Mouse (Mus musculus) liver, embryonic 14.5 days (tissue): ENCODE results near the gene Rasa1. TPM values are rescaled to one million over a fixed set of nuclear protein-coding genes. Genes with fewer than 3 reads are reported as not detected.
A peak's percentile ranks its signal among the peaks of the same experiment; 100 is the strongest.

Source experiments
- ATAC-seq: fragments of 200-750 bp; cut with Nextera tagmentation; 2 replicates; pipeline ENCODE4 v1.8.0; 2017; ENCODE audit warnings: moderate number of reproducible peaks, mild to moderate bottlenecking, moderate library complexity; ENCODE audit not compliant: insufficient read depth
- DNase-seq, 3 experiments: peaks; one replicate each; pipeline ENCODE4 v3.0.0-alpha.2; 2012 to 2013; ENCODE audit warnings: low read depth in 3 of 3, low spot score in 3 of 3
- H3K27ac ChIP-seq: fragments of 300-500 bp; sonication (generic); 2 replicates; pipeline ENCODE4 v1.5.1; 2014; ENCODE audit warnings: moderate library complexity, mild to moderate bottlenecking, control low read depth, inconsistent platforms
- H3K27me3 ChIP-seq: fragments of 300-500 bp; sonication (generic); 2 replicates; pipeline ENCODE4 v1.6.1; 2014; ENCODE audit warnings: mild to moderate bottlenecking, low read length, moderate library complexity; ENCODE audit not compliant: control insufficient read depth, insufficient read depth
- H3K36me3 ChIP-seq: fragments of 300-500 bp; sonication (generic); replicated peaks from 2 replicates; pipeline ENCODE4 v1.6.1; 2014; ENCODE audit warnings: low read depth; ENCODE audit not compliant: control insufficient read depth, insufficient read depth
- H3K4me1 ChIP-seq, 2 experiments: fragments of 200-500 bp in 1 of 2; fragments of 300-500 bp in 1 of 2; sonication (generic) in 1 of 2; replicated peaks; 2 replicates each; pipeline ENCODE4 v1.6.1; 2012 to 2014; ENCODE audit warnings: antibody characterized with exemption in 1 of 2, inconsistent platforms in 1 of 2, low read length in 1 of 2; ENCODE audit not compliant: control insufficient read depth in 2 of 2, insufficient read depth in 2 of 2
- H3K4me2 ChIP-seq: fragments of 300-500 bp; sonication (generic); 2 replicates; pipeline ENCODE4 v1.6.1; 2014; ENCODE audit warnings: low read depth, mild to moderate bottlenecking, control low read depth, moderate library complexity
- H3K4me3 ChIP-seq, 2 experiments: fragments of 200-500 bp in 1 of 2; fragments of 300-500 bp in 1 of 2; sonication (generic) in 1 of 2; 2 replicates each; pipeline ENCODE4 v1.5.1; 2012 to 2014; ENCODE audit warnings: low read depth in 2 of 2, low read length in 2 of 2, mild to moderate bottlenecking in 2 of 2, control low read depth in 1 of 2, inconsistent platforms in 1 of 2, moderate library complexity in 1 of 2; ENCODE audit not compliant: insufficient read depth in 1 of 2
- H3K9ac ChIP-seq: fragments of 300-500 bp; sonication (generic); replicated peaks from 2 replicates; pipeline ENCODE4 v1.6.1; 2014; ENCODE audit warnings: mild to moderate bottlenecking, control low read depth, moderate library complexity
- H3K9me3 ChIP-seq: fragments of 300-500 bp; sonication (generic); 2 replicates; pipeline ENCODE4 v1.6.1; 2016; ENCODE audit warnings: low read length, mixed read lengths; ENCODE audit not compliant: control insufficient read depth
- CTCF ChIP-seq: IDR thresholded peaks from 2 replicates; pipeline ENCODE4 v1.5.1; 2016; ENCODE audit warnings: antibody characterized with exemption, low read depth, control low read depth
- EP300 ChIP-seq: IDR thresholded peaks from 2 replicates; pipeline ENCODE4 v1.6.1; 2016; ENCODE audit warnings: antibody characterized with exemption, low read depth
- WGBS: fragments of 180-500 bp; shearing (Covaris S2); extraction: QIAGEN DNeasy Blood & Tissue Kit; methylation state at CpG from one replicate; pipeline ENCODE4 v1.1.7; 2014; ENCODE audit not compliant: insufficient replicate concordance; 5-methylcytosine and 5-hydroxymethylcytosine counted together
- polyA plus RNA-seq, 2 experiments: library from polyadenylated mRNA; depleted of rRNA in 1 of 2; stranded (reverse) in 1 of 2; unstranded in 1 of 2; fragments of >200 nt; fragmentation: Nextera tagmentation in 1 of 2; extraction: Ambion mirVana in 1 of 2; gene quantifications; 2 replicates each; pipeline versions ENCODE4 v1.2.1 to v1.2.3; 2012 to 2014

Gene Rasa1
- polyA plus RNA-seq, 2 experiments: 9.2 to 14.0 TPM

GRCm38 (mm10) chr13:85274572-85274971, 14.4 kb downstream of the Rasa1 start:
- ATAC-seq: peak; percentile 64; the same call in 1 of the 2 replicates
- Histone ChIP-seq H3K4me3 (no peak overlapping the region), H3K27ac (no peak overlapping the region), H3K9me3 (no peaks in the 10 kb centered on the region), H3K9ac (no peak overlapping the region), H3K36me3 (no peaks in the 10 kb centered on the region), H3K27me3 (no peaks in the 10 kb centered on the region), H3K4me1 (peaks cover 0 to 5% of the 10 kb centered on the region in 2 experiments; a peak in 1 of 4 replicates), H3K4me2 (no peak overlapping the region)
- DNase-seq: no peak
- no peak for TF ChIP-seq CTCF
- no peak for TF ChIP-seq EP300
- 77% methylated on average over 1 of the region's 1 CpGs for WGBS

- no peak overlapping the region for H3K4me2 ChIP-seq
- H3K4me3 ChIP-seq: no peak overlapping the region
- DNase-seq (no peak), ATAC-seq (no peak)
- H3K27me3 ChIP-seq: no peaks in the 10 kb centered on the region
- no peak for TF ChIP-seq EP300
- TF ChIP-seq CTCF: no peak
- no peaks in the 10 kb centered on the region for H3K9me3 ChIP-seq
- no peak overlapping the region for H3K27ac ChIP-seq
- H3K9ac ChIP-seq: no peak overlapping the region
- H3K4me1 ChIP-seq: peaks cover 0 to 5% of the 10 kb centered on the region in 2 experiments; a peak in 1 of 4 replicates
- no peaks in the 10 kb centered on the region for H3K36me3 ChIP-seq
These were observed 15.1 kb downstream of the Rasa1 start for GRCm38 (mm10) chr13:85273788-85274187.

- no peak for ATAC-seq
- no peak for TF ChIP-seq EP300
- TF ChIP-seq CTCF: no peak
- no peak overlapping the region for H3K9ac ChIP-seq
- no peaks in the 10 kb centered on the region for H3K4me1 ChIP-seq
- H3K4me2 ChIP-seq: no peak overlapping the region
- H3K27ac ChIP-seq: no peak overlapping the region
- H3K36me3 ChIP-seq: no peaks in the 10 kb centered on the region
- H3K9me3 ChIP-seq: no peaks in the 10 kb centered on the region
- no peak for DNase-seq
- H3K27me3 ChIP-seq: no peaks in the 10 kb centered on the region
- H3K4me3 ChIP-seq: no peak overlapping the region
- WGBS: 73% methylated on average over 7 of the region's 7 CpGs
These were observed 50.2 kb downstream of the Rasa1 start for GRCm38 (mm10) chr13:85238760-85239159.

GRCm38 (mm10) chr13:85218656-85219055, 70.3 kb downstream of the Rasa1 start:
- no peak for ATAC-seq
- TF ChIP-seq EP300: no peak
- TF ChIP-seq CTCF: no peak
- H3K36me3 ChIP-seq: no peaks in the 10 kb centered on the region; the same call in 1 of the 2 replicates
- no peak for DNase-seq
- no peak overlapping the region for H3K4me2 ChIP-seq
- H3K27me3 ChIP-seq: no peaks in the 10 kb centered on the region
- 42% methylated on average over 4 of the region's 4 CpGs for WGBS
- H3K9ac ChIP-seq: no peak overlapping the region
- no peaks in the 10 kb centered on the region for H3K9me3 ChIP-seq
- no peak overlapping the region for H3K4me3 ChIP-seq
- no peaks in the 10 kb centered on the region for H3K4me1 ChIP-seq
- H3K27ac ChIP-seq: no peak overlapping the region

GRCm38 (mm10) chr13:85210353-85210752, 78.6 kb downstream of the Rasa1 start:
- TF ChIP-seq EP300: no peak
- TF ChIP-seq CTCF: no peak

More at GRCm38 (mm10) chr13:85210353-85210752, 78.6 kb downstream of the Rasa1 start:
- Histone ChIP-seq H3K4me1 (no peaks in the 10 kb centered on the region), H3K9ac (no peak overlapping the region), H3K27me3 (no peaks in the 10 kb centered on the region), H3K9me3 (no peaks in the 10 kb centered on the region), H3K36me3 (peaks cover 3% of the 10 kb centered on the region; the same call in 1 of the 2 replicates), H3K27ac (no peak overlapping the region), H3K4me2 (no peak overlapping the region), H3K4me3 (no peak overlapping the region)
- DNase-seq: no peak
- ATAC-seq: no peak
- WGBS: 49% methylated on average over 1 of the region's 1 CpGs
